ENCODE assay signal across 16 mouse cellular contexts in genomic region chr4:46982094-46982493, GRCm38 (mm10). TPM values are rescaled to one million over a fixed set of nuclear protein-coding genes. Genes with fewer than 3 reads are reported as not detected.
"Had no signal": no experiment of that assay in that cellular context is flagged by ENCODE, and none has a peak within 500 bp of the region (broad histone marks: within the 10 kb centered on the region; RNA-seq: fewer than 3 reads in every experiment).

No protein-coding gene starts in this region.

- DNase-seq: kidney, adult 9 months; kidney, postnatal 36 days; lung, embryonic 14.5 days; lung, postnatal 10 days; lung, postnatal 4 days; midbrain, embryonic 14.5 days; thymus, postnatal 4 days had no signal

- H3K27ac ChIP-seq: kidney, postnatal 0 days; limb, embryonic 15.5 days; liver, embryonic 12.5 days; midbrain, embryonic 10.5 days; neural tube, embryonic 12.5 days; stomach, embryonic 15.5 days had no signal

- H3K4me3 ChIP-seq: limb, embryonic 15.5 days; liver, embryonic 12.5 days; midbrain, embryonic 10.5 days; myocyte; neural tube, embryonic 12.5 days; stomach, embryonic 15.5 days had no signal

- ATAC-seq: liver, embryonic 12.5 days had no signal

RNA-seq across cellular contexts. Expression of gene Gabbr2, which starts 9.6 kb away (rescaled TPM):
- total RNA-seq: megakaryocyte, adult 5-6 weeks; neutrophil, adult 5-6 weeks had no signal
